Mouse (Mus musculus) cerebellum, adult 9-11 months (tissue): ENCODE measurements at regions not wholly inside any gene's neighbourhood (a gene's known extent, or its start where the extent isn't known, plus 50 kb on each side); places are given as distances from the start of the nearest gene placed in this dataset.
"Not testable (repeated sequence)": the region's sequence is repeated elsewhere in the genome, so short reads cannot be mapped to it uniquely, and the experiment has no call there.

Experiments used
- DNase-seq: peaks from one replicate; pipeline ENCODE4 v3.0.0; 2022

DNA sequence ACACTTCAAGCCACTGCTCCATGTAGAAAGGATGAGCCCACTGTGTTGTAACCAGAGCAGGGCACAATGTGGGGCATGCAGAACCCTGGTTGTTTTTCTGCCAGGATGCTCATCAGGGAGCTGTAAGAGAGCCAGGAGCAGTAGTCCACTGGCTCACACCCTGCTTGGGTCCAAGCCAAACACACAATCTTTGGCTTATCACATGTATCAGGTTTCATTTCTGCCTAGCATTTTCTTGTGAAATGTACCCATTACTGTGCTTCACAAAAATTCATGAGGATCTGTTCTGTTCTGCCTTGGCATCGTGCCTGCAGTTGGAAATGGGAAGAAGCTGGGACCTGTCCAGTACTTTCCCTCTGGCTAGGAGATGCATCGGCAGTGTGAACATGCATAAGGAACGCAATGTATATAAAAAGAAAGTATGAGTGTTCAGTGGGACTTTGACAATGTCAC lies 491.6 kb upstream of the Igfbp3 start:
- DNase-seq, result peak; percentile 80

DNA sequence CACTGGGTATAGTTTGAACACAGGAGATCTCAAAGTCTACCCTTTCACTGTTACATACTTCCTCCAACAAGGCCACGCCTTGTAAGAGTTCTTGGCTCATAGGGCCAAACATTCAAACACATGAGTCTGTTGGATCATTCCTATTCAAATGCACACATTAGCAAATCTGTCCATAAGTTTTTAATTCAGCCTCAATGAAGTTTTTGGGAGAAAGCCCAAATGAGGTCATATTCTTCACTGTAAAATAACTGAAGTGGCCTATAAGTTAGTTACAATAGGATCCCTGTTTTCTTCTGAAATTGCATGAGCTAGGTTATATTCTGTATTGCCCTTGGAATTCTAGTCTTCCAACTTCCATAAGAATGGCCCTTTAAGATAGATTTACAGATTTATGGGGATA lies 483.9 kb upstream of the Igfbp3 start:
- no peak for DNase-seq

DNA sequence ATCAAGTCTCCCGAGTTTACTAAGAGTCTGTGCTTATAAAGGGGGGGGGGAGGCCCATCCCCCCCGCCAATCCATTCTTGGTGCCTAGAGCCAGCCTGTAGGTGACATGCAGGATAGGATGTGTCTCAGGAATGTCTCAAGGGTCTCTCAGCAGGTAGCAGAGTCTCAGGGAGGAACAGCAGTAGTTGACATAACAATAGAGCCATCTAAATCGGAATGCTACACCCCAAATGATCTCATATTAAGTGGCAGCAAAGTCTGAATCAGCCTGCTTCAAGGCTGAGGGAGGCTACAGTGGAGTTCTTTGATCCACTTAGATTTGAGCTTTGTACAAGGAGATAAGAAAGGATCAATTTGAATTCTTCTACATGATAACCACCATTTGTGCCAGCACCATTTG lies 476.0 kb upstream of the Igfbp3 start:
- DNase-seq, result not testable (repeated sequence)

DNA sequence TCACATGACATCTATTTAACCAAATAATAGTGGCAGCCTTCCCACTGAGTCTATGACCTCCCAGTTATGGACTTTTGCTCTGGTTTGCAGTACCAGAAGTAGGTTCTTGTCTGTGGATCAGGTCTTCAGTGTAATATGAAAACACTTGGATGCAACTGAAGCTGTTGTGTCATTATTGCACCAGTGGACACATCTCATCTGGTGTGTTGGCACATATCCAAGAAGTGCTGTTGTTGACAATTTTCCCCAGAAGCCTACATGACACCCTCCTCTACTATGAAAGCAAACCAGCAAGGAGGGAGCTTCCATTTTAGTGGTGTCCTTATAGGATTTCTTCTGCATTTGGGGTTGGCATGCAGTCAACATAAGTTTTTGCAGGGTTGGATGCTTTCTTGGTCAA lies 459.1 kb upstream of the Igfbp3 start:
- no peak for DNase-seq

DNA sequence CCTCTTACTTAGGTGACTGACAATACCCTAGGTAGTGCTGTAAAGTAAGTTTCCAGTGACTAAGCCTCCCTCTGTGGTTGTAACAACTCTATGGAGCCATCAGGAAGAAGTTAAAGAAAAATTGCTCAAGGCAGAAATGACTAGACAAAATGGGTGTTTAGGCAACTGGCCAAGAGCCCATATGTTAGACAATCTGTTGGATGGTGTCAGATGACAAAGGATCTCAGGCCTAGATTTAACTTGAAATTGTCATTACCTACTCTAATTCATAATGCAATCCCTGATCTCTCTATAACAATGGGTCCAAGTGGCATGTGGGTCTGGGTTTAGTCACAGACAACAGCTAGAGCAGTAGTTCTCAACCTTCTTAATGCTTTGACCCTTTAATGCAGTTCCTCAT lies 416.9 kb upstream of the Igfbp3 start:
- peak; percentile 9 for DNase-seq

DNA sequence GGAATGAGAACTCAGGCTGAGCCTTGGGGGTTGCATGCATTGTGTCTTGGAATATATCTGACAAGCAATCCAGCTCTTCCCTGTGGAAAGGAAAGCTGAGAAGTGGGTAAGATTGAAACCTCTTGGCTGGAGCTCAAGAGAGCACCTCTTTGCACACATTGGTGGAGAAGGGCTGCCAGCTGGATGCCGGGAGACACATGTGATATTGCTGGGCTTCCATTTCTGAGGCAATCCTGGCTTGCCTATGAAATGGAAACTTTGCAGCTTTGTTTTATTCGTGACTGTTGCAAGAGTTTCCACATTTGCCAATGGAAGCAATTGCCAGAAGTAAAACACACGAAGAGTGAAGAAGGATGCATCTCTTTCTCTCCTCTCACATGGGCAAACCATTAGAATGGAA lies 411.5 kb upstream of the Igfbp3 start:
- no peak for DNase-seq

DNA sequence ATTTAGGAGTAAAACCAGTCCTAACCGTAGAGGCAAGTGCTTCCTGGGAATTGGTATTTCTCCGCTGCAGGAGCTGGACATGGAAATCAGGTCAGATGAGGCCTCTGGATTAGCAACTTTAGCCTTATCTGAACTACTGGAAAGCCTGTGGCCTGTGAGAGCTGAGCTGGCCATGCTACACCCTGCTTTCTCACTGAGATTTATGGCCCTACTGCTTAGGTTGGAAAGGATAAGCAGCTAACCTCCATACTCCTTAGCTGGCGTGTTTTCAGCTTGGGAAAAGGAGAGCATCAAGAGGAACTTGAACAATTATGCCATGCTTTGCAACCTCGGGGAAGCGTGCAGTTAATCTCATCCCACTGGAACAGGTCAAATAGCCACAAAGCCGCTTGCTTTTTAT lies 406.6 kb upstream of the Igfbp3 start:
- no peak for DNase-seq

DNA sequence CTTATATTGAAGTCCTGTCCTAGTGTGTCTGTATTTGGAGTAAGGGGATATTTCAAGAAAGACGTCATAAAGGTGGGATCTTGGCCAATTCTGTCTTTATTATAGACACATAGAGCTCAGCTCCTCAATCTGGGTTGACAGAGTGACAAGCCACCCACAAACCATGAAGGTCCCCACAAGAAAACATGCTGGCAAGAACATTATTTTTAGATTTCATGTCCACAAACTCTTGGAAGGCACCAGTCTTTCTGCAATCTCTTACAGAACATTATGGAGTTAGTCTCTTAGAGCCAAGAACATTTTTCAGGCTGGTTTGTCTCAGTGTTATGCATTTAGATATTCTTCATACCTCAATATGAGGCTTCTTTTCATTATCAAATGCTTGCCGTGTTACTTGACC lies 397.0 kb upstream of the Igfbp3 start:
- no peak for DNase-seq

DNA sequence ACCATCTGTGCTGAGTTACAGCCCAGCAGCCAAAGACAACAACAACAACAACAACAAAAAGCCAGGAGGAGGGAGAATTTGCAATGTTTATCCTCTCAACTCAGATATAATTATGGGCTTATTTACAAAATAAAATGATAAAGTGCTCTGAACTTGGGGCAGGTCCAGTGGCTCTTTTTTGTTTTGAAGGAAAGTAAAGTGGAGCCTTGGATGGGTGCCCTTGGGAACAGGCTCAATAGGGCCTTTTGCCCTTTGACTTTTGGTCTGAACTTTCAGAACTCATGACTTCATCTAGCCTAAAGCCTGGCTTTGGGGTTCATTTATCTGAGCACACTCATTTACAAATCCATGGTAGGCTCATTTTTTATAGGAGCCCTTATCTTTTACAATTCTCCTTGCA lies 396.2 kb upstream of the Igfbp3 start:
- DNase-seq, result no peak

DNA sequence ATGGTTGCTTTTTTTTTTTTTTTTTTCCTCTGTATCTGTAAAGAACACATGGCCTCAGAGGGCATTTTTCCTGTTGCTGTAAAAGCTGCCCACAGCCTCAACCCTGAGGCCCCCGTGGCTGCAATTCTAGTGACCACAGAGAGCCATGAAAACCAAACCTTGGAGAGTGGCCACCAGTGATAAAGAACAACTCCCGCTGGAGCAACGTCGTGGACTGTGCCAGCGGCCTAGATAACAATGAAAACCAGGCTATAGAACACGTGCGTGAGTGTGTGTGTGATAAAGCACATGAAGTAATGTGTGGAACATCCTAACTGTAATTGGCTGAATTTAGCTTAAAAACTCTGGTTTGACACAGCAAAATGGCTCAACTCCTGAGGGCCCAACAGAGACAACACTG lies 392.9 kb upstream of the Igfbp3 start:
- no peak for DNase-seq

DNA sequence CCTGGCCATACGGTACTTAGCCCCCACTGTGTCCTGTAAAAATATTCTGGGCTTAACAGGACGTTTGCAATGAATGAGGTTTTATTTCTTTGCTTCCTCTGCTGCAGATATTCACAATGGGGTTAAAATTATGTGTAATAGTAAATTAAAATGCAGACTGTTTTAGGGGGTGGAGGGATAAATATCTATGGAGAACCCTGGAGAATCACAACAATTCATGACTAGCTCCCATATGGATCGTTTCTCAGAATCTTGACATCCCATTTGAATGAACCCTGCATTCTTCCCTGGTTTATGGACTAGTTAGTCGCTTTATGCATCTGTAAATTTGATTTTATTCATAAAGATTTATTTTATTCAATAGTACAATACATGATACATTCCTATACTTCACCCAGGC lies 378.3 kb upstream of the Igfbp3 start:
- DNase-seq, result no peak

DNA sequence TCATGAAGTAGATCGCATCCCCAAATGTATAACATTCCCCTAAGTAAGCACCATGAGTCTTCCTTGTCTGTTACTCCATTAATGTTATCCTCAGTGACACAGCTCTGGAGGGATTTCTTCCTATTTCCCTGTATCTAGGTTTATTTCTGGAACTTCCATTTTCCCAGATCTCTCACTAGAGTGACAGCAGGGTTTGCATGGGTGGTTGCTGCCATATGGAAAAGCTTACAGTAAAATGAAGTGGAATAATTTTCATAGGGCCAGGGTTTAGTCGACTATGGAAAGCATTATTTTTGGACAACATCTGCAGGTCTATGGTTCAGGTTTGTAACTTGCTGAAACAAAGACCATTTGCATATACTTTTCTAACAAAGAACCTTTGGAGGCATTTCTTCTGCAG lies 369.6 kb upstream of the Igfbp3 start:
- no peak for DNase-seq

DNA sequence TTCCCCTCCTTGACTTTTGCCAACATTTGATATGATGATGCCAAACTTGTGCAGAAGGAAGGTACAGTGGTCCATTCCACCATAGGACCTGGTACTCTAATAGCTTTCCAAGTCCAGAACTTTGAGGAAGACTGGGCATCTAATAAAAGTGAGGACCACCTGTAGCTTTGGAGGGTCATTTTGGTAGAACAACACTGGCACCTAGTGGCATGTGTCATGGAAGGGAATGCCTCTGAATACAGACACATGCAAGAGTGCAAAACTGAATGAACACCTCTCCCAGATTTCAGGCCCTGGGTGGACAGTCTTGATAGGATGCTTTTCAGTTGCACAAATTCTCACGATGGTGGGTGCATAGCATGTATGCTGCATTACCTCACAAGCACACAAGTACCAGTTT lies 354.8 kb upstream of the Igfbp3 start:
- no peak for DNase-seq

DNA sequence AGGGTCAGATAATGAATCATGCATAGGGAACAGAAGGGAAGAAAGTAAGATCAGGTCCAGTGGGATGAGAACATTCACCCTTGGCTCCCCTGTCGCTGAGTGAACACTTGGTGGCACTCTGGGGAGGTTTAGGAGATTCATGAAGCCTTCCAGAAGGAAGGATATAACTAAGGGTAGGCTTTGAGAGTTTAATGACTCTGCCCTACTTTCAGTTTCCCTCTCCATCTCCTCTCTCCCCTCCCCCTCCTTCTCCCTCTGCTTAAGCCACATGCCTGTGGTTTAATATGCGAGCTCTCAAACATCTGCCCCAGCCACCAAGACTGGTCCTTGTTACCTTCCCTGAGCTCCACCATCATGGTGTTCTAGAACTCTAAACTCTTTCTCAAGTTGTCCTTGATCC lies 348.3 kb upstream of the Igfbp3 start:
- DNase-seq, result no peak

DNA sequence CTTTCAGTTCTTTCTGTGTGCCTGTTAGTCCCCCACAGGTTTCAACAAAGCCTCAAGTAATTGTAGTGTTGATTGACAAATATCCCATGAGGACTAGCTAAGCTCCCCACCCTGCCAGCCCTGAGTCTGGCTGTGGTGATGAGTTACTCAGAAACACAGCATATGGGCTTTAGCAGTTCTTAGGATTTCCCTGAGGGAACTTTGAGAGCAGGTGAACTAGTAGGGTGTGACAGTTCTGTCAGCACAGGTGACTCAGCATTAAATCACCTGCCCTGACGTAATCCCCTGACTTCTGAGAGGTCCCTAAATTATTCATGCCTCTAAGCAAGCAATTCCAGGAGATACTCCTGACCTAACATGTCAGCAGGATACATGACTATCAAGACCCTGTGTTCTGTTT lies 347.7 kb upstream of the Igfbp3 start:
- no peak for DNase-seq

DNA sequence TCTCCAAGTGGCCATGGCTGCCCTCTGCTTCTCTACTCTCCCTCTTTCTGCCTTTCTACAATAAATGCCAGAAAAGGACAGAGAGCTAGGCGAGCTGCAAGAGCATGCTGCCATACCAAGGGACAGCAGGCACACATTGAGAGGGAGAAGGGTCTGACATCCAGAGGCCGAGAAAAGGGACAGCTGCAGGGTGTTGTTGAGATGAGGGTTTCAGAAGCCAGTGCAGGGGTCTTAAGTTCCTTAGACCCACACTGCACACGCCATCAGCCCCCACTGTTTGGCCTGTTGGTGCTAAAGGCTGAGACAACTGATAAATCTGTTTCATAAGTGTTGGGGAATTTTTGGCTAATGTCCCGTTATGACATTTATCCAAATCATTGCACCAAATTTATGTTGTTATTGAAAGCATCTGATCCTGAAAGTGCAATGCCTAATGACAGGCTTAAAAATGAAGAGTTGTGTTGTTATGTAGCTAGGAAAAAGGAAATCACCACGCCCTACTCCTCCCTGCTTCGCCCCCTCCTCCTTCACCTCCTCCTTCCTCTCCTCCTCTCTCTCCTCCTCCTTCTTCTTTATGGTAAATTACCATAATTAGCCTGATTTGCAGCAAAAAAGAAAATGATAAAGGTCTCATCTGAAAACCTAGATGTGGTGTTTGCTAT lies 342.0 kb upstream of the Igfbp3 start:
- DNase-seq, result no peak

DNA sequence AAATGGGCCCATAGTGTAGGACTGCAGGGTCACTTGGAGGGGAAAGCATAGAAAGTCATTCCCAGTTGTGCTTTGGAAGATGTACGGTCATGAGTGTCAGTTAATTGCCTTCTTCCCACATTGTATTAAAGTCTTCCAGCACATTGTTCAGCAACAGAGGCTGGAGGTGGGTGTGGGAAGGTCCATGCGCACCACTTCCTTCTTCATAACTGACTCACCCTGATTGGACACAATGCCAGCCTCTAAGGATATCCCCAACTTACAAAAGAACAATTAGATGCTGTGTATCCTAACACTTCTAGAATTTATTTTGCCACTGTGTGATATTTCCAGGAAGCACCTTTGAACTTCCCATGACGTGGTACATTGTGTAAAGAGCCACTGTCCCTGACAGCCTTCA lies 338.4 kb upstream of the Igfbp3 start:
- DNase-seq, result no peak

DNA sequence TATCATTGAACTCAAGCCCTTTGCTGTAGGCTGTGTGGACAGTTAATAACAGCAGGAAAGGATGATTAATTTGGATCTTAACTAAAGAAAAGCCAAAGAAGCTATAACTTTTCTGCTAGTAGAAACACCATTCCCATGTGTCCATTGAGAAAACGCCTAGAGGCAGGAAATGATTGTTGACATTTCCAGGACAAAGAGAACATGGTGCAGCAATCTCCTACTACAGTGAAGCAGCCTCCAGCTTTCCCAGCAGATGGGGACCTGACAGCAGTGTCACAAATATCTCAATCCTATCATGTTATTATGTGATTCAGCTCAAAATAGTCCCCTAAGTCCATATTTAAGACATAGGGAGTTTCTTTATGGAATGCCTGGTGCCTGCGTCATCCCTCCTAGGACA lies 334.1 kb upstream of the Igfbp3 start:
- DNase-seq, result no peak

DNA sequence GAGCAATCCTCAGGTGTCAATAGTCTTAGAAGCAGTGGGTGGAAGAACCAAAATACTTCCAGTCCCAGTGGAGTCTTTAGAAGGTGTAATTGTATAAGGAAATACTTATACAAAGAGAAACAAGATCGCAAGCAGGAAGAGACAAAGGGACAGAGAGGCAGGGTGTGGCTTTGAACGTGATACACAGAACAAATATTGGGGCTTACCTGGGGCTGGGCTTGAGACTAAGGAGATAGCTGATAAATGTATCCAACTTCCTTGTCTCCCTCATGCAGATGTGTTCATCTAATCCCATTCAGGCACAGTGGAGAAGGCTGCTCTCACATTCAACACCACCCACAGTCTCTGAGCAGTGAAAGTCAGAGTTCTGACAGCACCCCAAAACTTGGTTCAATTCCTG lies 331.9 kb upstream of the Igfbp3 start:
- DNase-seq, result no peak

DNA sequence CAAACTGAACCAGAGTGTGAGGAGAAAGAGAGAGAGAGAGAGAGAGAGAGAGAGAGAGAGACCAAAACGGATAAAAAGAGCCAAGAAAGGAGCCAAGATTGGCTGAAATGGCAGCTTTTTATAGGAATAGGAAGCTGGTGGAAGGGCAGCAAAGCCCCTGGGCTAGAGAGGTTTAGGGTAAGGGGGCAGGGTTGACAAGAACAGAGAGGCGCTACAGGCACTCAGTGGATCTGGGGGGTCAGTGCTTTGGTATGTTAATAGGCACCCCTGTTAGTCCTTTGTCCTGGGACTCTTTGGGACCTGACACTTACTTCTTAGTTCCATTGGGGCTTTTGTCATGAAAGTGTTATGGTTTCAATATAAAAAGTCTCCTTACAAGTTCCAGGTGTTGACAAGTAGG lies 320.9 kb upstream of the Igfbp3 start:
- DNase-seq, result no peak

DNA sequence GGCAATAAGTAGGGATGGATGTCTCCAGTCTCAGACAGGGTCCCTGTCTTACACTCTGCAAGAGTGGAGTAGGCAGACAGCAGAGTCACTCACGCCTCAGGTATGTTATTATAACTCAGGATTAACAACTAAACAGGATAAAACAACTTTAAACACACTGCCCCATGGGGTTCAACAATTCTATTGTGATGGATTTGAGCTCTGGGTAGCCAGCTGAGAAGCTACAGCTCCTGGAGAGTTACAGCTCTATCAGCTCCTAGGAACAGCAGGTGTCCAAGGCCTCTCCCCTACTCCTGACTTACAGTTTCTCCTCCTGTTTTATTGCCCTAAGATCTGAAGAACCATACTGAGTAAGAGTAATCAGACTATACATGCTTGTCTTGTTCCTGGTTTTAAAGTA lies 319.6 kb upstream of the Igfbp3 start:
- no peak for DNase-seq

DNA sequence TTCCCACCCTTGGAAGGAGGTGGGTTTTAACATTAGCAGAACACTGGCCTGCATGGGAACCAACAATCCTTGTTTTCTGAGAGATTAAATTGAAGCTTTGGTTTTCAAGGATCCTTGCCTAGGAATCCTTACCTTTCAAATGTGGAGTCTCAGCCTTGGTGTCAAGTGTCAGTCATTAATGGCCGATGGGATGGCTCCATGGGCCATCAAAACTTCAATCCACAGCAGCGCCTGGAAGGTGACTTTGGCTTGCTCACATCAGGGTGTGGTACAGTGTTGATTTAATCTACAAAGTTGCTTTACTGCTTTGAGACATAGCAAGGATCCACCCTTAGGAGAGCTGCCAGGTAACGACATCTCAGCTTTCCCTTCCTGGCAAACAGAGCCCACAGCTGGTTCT lies 318.1 kb upstream of the Igfbp3 start:
- DNase-seq, result no peak

DNA sequence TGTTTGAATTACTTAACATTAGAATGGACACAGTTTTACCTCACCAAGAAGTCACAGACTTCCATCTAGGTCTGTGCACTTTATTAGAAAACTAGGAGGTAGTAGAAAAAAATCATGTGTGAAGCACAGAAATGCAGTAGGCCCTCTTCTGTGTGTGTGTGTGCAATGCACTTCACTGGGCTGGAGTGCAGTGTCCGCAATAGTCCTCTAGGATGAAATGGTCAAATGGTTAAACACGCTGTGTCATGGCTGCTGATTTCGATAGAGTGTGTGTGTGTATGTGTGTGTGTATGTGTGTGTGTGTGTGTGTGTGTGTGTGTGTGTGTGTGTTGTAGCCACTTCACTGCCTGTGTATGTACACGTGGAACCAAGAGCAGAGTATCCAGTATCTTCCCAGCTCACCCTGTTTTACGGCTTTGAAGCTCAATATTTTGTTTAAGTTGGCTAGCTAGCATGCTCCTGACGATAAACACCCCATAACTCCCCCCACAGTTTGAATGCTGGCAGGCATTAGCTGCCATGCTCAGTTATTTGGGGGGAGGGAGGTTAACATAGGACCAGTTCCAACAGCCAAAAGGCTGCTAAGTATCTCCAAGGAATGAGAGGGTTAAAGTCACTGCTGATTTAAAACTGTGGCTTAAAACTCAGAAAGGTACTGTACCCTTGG lies 316.9 kb upstream of the Igfbp3 start:
- no peak for DNase-seq

DNA sequence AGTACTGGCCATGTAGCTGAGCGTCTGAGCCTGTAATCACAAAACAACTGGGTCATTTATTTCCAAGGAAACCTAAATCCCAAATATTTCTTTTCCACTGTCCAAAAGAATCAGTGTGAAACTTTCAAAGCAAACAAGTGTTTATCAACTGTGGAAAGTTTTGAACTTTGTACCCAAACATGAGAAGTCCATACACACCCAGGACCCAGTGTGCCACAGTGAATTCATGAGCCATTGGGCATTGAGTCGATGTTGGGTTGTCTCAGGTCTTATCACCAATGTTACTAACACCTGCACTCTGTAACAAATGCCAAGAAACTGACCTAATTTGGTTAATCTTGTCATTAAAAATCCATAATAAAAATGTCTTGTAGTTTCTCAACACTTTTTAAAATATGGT lies 305.8 kb upstream of the Igfbp3 start:
- no peak for DNase-seq

DNA sequence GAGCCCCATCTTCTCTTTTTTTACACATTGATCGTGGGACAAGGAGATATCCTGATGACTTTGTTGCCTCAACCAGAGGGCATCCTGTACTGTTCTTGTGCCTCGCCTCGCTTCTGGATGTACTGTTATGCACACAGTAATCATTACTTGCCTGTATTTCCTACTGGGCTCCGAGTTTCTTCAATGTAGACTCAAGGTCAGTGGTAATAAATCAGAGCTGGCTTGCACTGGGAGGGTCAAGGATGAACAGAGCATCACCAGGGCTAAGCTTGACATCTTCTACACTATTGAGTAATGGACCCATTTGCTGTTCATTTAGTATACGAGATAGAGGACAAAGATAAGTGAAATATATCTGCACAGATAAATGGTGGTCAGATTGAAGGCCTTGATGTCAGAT lies 295.1 kb upstream of the Igfbp3 start:
- DNase-seq, result no peak
